Mouse (Mus musculus) layer of hippocampus, adult 18-20 months (tissue): Measurements from ENCODE around the gene Izumo1. TPM values are rescaled to one million over a fixed set of nuclear protein-coding genes. Genes with fewer than 3 reads are reported as not detected.
"Not testable (repeated sequence)": the region's sequence is repeated elsewhere in the genome, so short reads cannot be mapped to it uniquely, and the experiment has no call there.

ENCODE experiments used
- DNase-seq, 2 experiments: peaks; one replicate each; pipeline ENCODE4 v3.0.0; 2022; ENCODE audit warnings: low spot score in 2 of 2
- total RNA-seq, 2 experiments: library from RNA; stranded (reverse); gene quantifications; 2 replicates each; pipeline ENCODE4 v1.2.3; 2021

The Izumo1 gene
- total RNA-seq, 2 experiments from 2014 or later: not detected

DNA sequence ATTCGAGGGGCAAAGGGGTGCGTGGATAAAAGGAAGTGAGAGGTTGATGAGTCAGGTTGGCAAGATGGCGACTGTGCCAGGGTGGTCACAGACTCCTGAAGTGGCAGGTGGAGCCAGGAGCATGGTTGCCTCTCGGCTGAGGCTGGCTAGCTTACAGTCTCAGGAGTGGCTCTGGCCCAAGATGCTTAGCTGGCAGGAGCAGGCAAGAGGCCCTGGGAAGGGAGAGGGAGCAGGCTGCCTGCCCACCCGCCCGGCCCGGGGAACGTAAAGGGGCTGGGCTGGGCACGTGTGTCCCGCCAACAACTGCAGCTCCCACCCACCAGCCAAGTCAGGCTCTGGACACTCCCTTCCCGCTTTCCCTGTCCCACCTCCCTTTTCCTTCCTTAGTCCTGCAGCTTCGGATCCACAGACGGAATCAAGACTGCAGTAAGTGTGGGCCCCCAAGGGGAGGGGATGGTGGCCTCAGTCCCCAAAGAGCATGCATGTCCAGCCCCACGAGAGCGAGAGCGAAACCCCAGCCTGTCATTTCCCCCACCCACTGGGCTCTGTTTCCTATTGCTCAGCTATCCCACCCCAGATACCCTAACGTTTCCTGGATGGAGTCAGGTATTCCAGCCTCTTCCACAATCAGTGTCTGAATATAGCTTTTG lies 19.9 kb downstream of the Izumo1 start:
- no peak for DNase-seq

DNA sequence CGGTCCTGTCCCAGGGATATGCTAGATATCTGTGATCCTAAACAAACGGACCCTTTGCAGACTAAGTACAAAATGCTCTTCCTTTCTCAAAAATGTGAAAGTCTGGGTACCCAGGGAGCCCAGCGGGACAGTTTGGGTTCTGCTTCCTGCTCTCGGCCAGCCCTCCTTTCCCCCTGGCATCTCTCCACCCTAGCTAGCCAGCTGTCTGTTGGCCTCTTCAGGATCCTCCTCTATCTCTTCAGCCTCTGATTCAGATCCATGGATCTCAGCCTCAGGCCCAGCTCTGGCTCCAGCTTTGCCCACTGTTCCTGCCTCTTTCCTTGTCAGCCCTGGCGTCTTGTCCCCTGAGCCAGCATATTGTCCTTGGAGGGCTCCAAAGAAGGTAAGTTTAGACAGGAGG lies 20.5 kb downstream of the Izumo1 start:
- DNase-seq: no peak

DNA sequence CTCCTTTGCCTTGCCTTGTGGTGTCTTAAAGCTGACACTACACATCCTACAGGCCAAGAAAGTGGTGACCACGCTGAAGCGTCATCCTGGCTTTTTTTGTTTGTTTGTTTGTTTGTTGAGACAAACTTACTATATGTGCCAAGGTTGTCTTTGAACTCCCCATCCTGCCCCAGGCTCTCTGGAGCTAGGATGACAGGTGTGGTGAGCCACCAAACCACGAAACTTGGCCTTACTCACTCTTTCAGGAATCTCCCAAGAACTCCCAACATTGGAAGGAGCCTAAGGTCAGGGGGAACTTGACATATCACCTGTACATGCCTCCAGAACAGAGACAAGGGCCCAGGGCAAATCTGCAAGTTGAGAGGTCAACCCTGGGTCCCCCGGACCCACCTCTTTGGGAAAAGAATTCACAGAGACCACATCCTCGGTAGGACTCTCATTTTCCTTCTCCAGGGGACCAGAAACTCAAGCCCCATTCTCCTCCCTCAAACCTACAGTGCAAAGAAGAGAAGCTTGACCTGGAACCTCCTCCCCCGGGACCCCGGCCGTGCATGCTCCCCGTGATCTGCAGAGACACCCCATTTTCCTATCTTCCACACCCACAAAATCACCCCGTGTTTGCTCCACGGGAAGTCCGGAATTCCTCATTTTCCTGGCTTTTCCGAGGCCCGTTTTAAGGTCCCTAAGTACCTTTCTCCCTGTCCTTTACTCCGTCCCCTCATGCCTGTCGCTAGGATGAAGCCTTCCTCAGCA lies 21.1 kb downstream of the Izumo1 start:
- no peak for DNase-seq

DNA sequence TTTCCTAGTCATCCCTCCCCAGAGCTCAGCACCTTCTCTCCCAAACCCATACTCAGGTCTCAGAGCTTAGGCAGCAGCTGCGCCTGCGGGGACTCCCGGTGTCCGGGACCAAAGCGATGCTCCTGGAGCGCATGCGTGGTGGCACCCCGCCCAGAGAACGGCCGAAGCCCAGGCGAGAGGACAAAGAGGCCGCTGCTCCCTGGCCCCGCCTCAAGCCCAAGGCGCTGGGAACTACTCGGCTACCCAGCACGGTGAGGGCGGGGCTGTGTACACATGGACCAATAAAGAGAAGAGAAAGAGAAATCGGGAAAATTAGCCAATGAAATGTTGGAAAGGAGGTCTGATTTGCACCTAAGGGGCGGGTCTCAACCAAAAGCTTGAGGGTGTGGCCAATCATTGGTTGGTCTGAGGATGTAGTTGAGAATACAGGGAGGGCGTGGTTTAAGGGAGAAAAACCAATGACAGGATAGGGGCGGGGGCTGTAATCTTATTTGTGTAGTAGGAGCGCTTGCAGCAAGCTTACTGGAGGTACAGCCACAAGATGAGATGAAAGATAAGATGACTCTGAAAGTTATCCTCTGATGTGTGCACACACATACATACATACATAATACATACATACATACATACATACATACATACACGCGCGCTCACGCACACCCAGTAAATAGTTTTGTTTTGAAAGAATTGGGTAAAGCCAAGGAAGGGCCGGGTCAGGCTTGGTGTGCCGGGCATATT lies 22.0 kb downstream of the Izumo1 start:
- peak; percentile 85 to 94 for DNase-seq

DNA sequence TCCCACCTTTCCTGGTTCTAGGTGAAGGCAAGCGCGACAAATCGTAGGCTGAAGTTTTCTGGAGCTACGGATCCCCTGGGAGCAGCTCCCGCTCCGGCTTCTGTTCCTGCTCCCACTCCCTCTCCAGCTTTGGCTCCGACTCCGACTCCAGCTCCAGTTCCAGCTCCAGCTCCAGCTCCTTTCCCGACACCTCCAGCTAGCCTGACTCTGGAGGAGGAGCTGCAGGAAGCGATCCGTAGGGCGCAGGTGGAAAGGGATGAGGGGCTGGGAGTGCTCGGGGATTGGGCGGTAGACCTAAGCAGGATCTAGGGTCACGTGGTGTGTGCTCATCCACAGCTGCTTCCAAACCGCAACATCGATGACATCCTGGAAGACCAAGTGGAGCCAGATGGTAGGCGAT lies 22.6 kb downstream of the Izumo1 start:
- peak; percentile 50 to 67 for DNase-seq

DNA sequence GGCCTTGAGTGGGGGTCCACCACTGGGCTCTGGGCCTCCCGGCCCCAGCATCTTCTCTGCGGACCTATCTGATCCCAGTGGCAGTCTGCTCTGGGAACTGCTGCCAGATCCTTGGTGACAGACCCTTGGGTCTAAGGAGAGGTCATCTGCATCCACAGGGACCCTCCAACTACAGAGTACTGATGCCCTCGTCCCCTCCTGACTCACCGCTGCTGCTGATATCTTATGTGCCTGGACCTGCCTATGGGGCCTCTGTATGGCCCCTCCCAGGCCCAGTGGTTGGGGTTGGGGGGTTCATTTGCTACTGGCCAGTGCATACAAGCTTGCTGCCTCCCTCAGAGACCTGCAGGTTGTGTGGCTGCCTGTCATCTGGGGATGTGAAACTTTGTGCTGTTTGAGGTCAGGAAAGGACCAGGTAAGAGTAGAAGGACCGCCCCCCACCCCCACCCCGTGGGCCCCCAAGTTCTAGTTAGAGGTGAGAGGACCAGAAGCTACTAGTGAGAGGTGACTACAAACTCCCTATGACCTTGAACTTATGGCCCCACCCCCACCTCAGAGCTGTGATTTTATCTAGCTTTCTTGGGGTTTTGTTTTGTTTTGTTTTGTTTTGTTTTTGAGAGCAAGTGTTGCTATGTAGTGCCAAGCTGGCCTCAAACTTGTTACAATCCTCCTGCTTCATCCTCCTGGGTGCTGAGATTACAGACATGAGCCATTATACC lies 23.4 kb downstream of the Izumo1 start:
- DNase-seq: no peak

DNA sequence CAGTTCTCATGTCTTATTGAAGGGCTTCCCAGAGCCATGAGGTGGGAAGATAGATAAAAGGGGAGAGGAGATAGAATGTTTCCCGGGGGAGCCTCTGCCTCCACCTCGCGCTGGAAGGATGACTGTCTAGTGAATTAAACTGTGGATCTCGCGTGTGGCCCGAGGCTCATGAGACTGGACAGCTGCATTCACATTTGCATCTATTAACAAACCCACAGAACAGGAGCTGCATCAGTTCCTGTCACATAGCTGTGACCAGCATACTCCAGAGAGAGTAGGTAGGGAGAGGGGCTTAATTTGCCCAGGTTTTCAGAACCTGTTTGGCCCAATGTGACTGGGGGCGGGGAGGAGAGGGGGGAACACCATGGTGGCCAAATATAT lies 24.0 kb downstream of the Izumo1 start:
- DNase-seq: no peak

DNA sequence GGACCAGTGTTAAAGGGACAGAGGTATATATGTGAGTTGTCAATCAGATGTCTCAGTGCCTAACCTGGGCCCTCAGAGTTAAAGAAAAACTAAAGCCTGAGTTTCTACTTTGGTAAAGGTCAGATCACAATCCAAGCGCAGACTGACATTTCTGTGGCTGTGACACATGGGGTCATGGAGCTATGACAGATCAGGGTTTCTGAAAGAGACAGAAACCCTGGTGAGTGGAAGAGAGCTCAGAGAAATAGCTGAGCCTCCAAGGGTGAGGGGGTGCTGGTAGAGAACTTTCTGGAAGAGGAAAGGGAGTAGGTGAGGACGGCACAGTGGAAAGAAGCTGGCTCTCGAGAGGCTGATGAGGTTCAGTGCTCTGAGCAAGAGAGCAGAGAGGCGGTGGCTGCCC lies 25.1 kb downstream of the Izumo1 start:
- no peak for DNase-seq

DNA sequence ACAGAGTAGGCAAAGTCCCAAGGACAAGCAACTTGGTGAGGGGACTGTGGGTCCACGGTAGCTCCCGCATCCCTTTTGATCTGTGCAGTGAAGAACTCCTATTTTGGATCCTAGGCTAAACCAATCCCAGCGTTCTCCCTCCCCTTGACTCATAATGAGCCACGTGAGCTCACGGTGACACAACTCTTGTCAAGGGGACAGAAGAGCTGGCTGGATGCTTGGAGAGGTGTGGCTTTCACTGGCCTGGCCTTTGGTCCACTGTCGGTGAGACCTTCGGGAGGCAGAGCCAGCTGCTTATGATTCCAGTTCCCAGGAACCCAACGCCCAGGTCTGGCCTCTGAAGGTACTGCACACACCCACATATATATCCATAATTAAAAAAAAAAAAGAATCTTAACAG lies 27.7 kb downstream of the Izumo1 start:
- no peak for DNase-seq

DNA sequence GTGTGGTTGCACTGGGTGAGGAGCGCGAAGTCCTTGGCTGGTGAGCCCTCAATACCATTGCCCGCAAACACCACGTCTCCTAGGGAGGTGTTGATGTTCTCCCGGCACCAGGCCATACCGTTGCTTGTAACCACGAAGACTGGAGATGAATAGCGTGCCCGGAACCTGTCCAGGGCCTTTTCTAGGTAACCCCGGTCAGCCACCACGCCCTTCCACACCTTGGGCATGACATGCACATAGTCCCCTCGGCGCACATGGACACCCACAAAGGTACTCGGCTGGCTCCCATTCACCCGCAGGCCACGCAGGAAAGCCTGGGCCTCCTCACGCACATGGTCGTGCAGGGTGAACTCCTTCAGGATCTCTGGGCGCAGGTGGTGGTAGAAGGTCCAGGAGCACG lies 28.9 kb downstream of the Izumo1 start:
- not testable (repeated sequence) for DNase-seq

DNA sequence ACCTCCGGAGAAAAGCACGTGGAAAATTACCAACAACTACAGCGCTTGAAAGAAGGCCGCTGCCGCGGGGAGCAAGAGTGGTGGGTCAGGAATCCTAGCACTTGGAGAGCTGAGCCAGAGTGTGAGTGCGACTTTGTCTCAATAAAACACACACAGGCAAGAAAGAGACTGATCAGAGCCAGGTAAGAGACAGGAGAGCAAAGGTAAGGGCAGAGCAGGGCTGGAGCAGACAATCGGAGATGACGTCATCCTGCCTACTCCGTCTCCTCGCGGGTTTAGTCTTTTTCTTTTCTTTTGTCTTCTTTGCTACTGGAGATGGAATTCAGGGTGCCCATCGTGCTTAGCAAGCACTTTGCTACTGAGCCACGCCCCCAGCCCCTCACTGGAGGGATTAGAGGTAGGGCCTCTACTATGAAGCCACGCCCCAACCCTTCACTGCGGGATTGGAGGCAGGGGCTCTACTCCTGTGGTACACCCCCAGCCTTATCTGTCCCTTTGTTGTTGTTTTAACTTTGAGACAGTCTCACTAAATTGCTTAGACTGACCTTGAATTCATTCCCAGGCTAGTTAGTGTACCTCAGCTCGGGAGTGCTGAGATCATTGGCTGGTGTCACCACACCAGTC lies 32.9 kb downstream of the Izumo1 start:
- DNase-seq: no peak

DNA sequence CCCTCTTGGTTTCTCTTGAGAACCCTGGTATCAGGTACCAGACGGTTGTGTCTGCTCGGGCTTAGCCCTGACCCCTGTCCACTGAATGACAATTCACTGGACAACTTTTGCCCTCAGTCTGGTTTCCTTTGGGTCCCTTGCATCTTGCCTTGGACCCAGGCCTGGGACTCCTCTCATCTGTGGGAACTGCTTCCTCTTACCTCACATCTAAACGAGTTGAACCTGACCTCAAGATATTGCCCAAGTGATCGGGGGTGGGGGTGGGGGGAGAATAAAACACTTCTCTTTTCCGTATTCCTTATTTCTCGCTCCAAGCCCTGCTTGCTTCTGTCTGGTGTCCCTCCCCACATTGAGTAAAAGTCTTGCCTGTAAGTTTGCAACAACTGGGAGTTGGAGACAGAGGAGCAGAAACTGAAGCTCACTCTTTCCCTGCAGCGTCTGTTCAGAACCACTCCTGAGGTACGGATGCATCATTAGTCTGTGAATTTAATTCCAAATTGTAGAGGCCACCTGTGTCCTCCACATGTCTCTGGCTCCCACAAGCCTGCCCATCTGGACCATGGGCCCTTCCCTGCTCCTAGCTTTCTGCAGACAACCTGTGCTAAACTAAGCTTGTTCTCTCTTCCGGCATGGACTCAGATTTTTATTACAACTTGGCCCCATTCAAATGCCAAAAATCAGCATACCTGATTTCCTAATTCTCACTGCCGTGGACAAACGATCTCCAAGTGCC lies 39.3 kb downstream of the Izumo1 start:
- no peak for DNase-seq

DNA sequence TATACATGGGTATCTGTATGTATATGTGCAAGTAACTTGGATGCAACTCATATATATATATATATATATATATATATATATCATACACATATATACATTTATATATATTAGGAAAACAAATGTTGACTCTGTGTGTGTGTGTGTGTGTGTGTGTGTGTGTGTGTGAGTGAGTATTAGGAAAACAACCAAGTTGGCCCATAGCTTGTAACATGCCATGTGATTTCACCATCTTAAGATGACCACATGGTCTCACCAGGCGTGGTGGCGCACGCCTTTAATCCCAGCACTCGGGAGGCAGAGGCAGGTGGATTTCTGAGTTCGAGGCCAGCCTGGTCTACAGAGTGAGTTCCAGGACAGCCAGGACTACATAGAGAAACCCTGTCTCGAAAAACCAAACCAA lies 40.1 kb downstream of the Izumo1 start:
- not testable (repeated sequence) for DNase-seq

DNA sequence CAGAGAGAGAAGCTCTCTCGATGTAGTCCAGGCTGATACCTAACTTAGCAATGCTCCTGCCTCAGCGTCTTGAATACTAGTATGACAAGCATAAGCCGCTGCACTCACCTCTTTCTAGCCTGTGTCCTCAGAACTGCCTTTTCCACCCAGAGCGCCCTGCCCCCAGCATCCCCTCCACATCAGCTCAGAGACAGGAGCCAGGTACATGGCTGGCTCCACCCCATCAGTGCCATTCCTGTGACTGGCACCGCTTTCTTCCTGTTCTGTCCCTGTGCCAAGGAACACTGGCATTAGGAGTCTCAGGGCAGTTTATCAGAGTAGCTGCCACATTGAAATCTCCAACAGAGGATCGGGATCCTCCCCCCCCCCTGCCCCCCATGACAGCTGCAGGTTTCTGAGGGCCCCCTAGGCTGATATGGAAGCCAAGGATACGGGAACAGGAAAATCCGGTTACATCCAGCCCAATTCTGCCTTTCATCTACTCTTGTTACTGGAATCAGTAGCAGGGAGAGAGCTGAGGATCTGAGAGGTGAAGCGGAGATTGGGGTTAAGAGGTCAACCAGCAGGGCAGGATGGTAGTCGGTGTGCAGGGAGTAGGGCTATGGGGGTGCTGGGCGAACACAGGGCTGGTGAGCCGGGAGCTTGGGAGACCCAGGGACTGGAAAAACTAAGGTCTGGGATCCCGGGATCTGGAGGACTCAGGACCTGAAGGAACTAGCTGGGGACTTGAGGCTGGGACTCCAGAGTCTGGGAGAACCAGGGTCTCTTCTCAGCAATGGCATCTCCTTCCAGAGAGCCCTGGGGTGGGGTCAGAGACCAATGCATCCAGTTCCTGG lies 43.9 kb downstream of the Izumo1 start:
- no peak for DNase-seq

DNA sequence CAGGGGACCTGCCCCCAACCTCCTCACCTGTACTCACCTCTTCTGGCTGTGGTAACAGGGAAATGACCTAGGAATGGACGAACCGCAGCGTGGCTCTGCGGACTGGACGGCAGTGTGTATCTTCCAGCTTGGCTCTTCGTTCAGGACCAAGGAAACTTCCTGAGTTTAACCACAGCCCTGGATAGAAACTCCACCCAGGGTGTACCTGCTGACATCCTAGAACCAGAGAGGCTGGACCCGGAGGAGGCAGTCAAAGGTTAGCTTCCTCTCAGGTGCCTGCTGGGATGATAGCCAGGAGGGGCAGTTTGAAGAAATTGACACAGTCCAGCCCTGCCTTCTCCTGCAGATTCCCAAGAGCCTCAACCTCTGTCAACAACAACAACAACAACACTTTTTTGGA lies 44.5 kb downstream of the Izumo1 start, which contains the start of gene Fut2:
Fut2 (minus strand) TSS at position 234 of the 400 bp plus-strand sequence.
- DNase-seq: no peak

DNA sequence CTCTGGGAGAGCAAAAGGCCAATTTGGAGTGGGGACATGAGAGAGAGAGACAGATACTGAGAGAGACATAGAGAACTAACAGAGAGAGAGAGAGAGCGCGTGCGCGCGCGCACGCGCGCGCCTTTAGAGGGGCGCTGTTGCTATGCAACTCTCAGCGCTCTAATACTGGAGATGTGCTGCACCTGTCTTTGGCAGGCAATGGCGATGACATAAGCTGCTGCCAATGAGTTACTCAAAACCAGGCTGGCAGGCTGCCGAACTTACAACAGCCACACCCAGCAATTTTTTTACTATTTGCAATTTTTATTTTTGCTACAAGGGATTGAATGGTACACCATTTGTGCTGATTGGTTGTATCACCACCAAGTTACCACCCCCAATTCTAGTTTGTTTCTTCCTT lies 46.1 kb downstream of the Izumo1 start:
- peak in 1 of 2 experiments; percentile 67 for DNase-seq

DNA sequence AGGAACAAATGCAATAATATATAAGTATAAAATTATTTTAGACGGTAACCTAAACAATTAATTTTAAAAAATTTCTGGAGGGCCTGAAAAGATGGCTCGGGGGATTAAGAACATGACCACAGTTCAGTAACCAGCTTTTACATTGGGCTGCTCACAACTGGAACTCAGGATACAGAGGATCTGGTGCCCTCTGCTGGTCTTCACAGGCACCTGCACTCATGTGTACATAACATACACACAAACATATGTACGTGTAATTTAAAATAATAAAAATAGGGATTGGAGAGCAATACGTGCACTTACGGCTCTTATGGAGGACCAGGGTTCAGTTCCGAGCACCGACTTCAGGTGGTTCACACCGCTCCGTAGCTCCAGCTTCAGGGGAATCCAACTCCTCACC lies 47.3 kb downstream of the Izumo1 start:
- no peak for DNase-seq

DNA sequence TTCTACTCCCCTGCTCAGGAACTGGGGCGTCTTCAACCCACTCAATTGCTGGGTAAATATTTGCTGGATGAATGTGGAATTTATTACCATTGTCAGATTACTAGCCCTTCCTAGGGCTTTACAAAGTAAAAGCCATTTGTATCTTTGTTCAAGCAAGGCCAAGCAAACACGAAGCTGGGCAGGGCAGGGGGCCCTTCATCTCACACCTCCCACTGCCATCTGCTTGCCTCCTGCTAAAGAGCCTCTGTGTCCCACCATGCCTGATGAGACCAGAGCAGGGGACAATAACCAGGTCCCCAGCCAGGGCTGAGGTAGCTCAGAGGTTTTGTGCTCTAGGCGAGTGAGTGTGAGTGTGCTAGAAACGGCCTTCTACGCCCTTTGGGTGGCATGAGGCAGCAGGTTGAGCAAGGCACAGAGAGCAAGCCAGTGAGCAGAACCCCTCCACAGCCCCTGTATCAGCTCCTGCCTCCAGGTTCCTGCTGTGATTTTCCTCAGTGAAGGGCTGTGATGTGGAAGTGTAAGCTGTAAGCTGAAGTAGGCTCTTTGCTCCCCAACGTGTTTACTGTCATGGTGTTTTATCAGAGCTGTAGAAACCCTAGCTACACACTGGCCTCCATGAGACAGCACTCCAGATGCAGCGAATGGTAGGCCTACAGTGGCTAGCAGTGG lies 56.1 kb downstream of the Izumo1 start:
- DNase-seq: no peak
